25 mouse cellular contexts compared by ENCODE assay signal in genomic region chr14:14970633-14971032, GRCm38 (mm10).
DNase-seq lines count a peak whose midpoint lies in the region; ATAC-seq and TF ChIP-seq lines count a peak whose summit lies in the region.
"Had no signal": no experiment of that assay in that cellular context is flagged by ENCODE, and none has a peak within 500 bp of the region (broad histone marks: within the 10 kb centered on the region; RNA-seq: fewer than 3 reads in every experiment).

No protein-coding gene starts in this region.

- H3K36me3 ChIP-seq in liver, embryonic 14.5 days (replicated peaks; ENCODE audit: control insufficient read depth, insufficient read depth, low read depth), result no peaks in the 10 kb centered on the region
- H3K36me3 ChIP-seq in kidney, adult 2 months (ENCODE audit: control insufficient read depth, insufficient read depth, low read length), result no peaks in the 10 kb centered on the region
- H3K36me3 ChIP-seq: embryonic facial prominence, embryonic 10.5 days; embryonic facial prominence, embryonic 13.5 days; heart, embryonic 12.5 days; heart, embryonic 15.5 days; hindbrain, embryonic 10.5 days; hindbrain, embryonic 13.5 days had no signal

- H3K9ac ChIP-seq in liver, embryonic 14.5 days (replicated peaks), result no peak overlapping the region
- H3K9ac ChIP-seq: embryonic facial prominence, embryonic 13.5 days; forebrain, postnatal 0 days; heart, embryonic 12.5 days; heart, embryonic 15.5 days; hindbrain, embryonic 13.5 days had no signal

- peak in 2 of 3 experiments; percentile 7 to 30 for DNase-seq in liver, embryonic 14.5 days (ENCODE audit: low read depth in 3 of 3, low spot score in 3 of 3)
- DNase-seq in left cerebral cortex, postnatal 25 days (ENCODE audit: low spot score in 2 of 2), result no peak
- DNase-seq in frontal cortex, postnatal 10 days (ENCODE audit: low spot score in 2 of 2), result no peak
- no peak for DNase-seq in kidney, adult 2 months
- DNase-seq: cerebellum, adult 11 months; cerebellum, adult 2 months; cerebellum, adult 9-11 months; cerebellum, postnatal 25 days; embryo, embryonic 11 days; forebrain, postnatal 0 days; gastrocnemius, postnatal 25 days; heart, adult 18-20 months; heart, postnatal 36 days had no signal

- no peak overlapping the region for H3K27ac ChIP-seq in liver, embryonic 14.5 days
- H3K27ac ChIP-seq in kidney, adult 2 months (ENCODE audit: insufficient read depth, low read depth, low read length), result no peak overlapping the region
- H3K27ac ChIP-seq: embryonic facial prominence, embryonic 10.5 days; embryonic facial prominence, embryonic 13.5 days; heart, embryonic 15.5 days; hindbrain, embryonic 10.5 days; hindbrain, embryonic 13.5 days had no signal

- H3K27me3 ChIP-seq in liver, embryonic 14.5 days (ENCODE audit: control insufficient read depth, insufficient read depth, low read length), result no peaks in the 10 kb centered on the region
- H3K27me3 ChIP-seq in kidney, adult 2 months (replicated peaks; ENCODE audit: control insufficient read depth, insufficient read depth, low read length), result no peaks in the 10 kb centered on the region
- H3K27me3 ChIP-seq: embryonic facial prominence, embryonic 13.5 days; heart, embryonic 12.5 days; heart, embryonic 15.5 days; hindbrain, embryonic 13.5 days had no signal

- intact Hi-C loops in left cerebral cortex, postnatal 25 days (cut with DNase I), result no loop called here

- H3K4me2 ChIP-seq in liver, embryonic 14.5 days (ENCODE audit: low read depth), result no peak overlapping the region
- H3K4me2 ChIP-seq: embryonic facial prominence, embryonic 13.5 days; heart, embryonic 12.5 days; heart, embryonic 15.5 days; hindbrain, embryonic 13.5 days had no signal

- H3K9me3 ChIP-seq in liver, embryonic 14.5 days (ENCODE audit: control insufficient read depth, low read length), result no peaks in the 10 kb centered on the region
- H3K9me3 ChIP-seq: embryonic facial prominence, embryonic 10.5 days; embryonic facial prominence, embryonic 13.5 days; heart, embryonic 12.5 days; heart, embryonic 15.5 days; hindbrain, embryonic 10.5 days; hindbrain, embryonic 13.5 days had no signal

- peak; percentile 24; the same call in 1 of the 2 replicates for ATAC-seq in common myeloid progenitor, adult 5-6 weeks (replicated peaks; ENCODE audit: low read depth, poor library complexity, severe bottlenecking)
- peak; percentile 82 for ATAC-seq in erythroblast, adult 5-6 weeks (replicated peaks; ENCODE audit: low FRiP score, poor library complexity, severe bottlenecking)
- ATAC-seq in liver, embryonic 14.5 days (ENCODE audit: insufficient read depth), result peak; percentile 86
- peak; percentile 51 for ATAC-seq in megakaryocyte progenitor cell, adult 5-6 weeks (replicated peaks; ENCODE audit: poor library complexity)
- ATAC-seq: CD4-positive, CD25-positive, alpha-beta regulatory T cell, adult 4 months; forebrain, embryonic 14.5 days; forebrain, postnatal 0 days; hindbrain, embryonic 16.5 days had no signal

- no peak for TF ChIP-seq CTCF in liver, embryonic 14.5 days (IDR thresholded peaks at IDR 0.05; ENCODE audit: low read depth)
- TF ChIP-seq CTCF in kidney, adult 2 months (conservative IDR thresholded peaks at IDR 0.05; ENCODE audit: insufficient read depth, insufficient read length, low read depth, low read length), result no peak

- 25% methylated on average over 2 of the region's 2 CpGs for WGBS in liver, embryonic 14.5 days (ENCODE audit: insufficient replicate concordance)
- WGBS in kidney, adult 2 months, result 76% methylated on average over 2 of the region's 2 CpGs

- H3K4me1 ChIP-seq in liver, embryonic 14.5 days (replicated peaks; ENCODE audit: control insufficient read depth in 2 of 2, insufficient read depth in 2 of 2, low read length in 1 of 2), result peaks cover 0 to 7% of the 10 kb centered on the region in 2 experiments; a peak in 2 of 4 replicates
- H3K4me1 ChIP-seq in kidney, adult 2 months (ENCODE audit: control insufficient read depth, insufficient read depth, low read length), result no peaks in the 10 kb centered on the region
- H3K4me1 ChIP-seq: embryonic facial prominence, embryonic 10.5 days; embryonic facial prominence, embryonic 13.5 days; heart, embryonic 12.5 days; hindbrain, embryonic 10.5 days; hindbrain, embryonic 13.5 days had no signal

- TF ChIP-seq POLR2A in kidney, adult 2 months (IDR thresholded peaks at IDR 0.05; ENCODE audit: low read depth, low read length), result no peak

- no peak overlapping the region for H3K4me3 ChIP-seq in liver, embryonic 14.5 days (ENCODE audit: insufficient read depth in 1 of 2, low read depth in 2 of 2, low read length in 2 of 2)
- H3K4me3 ChIP-seq in kidney, adult 2 months (ENCODE audit: insufficient read depth, low read depth, low read length), result no peak overlapping the region
- H3K4me3 ChIP-seq: embryonic facial prominence, embryonic 10.5 days; embryonic facial prominence, embryonic 13.5 days; heart, embryonic 12.5 days; heart, embryonic 15.5 days; hindbrain, embryonic 10.5 days; hindbrain, embryonic 13.5 days had no signal

- no peak for TF ChIP-seq EP300 in liver, embryonic 14.5 days (IDR thresholded peaks at IDR 0.05; ENCODE audit: low read depth)

Comparison
In these comparisons a context has a peak if more than half of its experiments do, and no peak if none do; other contexts are left out.
1. ATAC-seq: peak in every context shown above with its lines; median percentile 86 in liver, embryonic 14.5 days; 82 in erythroblast, adult 5-6 weeks; 51 in megakaryocyte progenitor cell, adult 5-6 weeks; 24 in common myeloid progenitor, adult 5-6 weeks.
2. DNase-seq: peak in liver, embryonic 14.5 days (2 of 3); none in left cerebral cortex, postnatal 25 days (0 of 2), frontal cortex, postnatal 10 days (0 of 2) and kidney, adult 2 months (single experiment).